Mouse (Mus musculus) monocyte, adult 5-6 weeks (primary cell): ENCODE results near the gene Tsn. TPM values are rescaled to one million over a fixed set of nuclear protein-coding genes. Genes with fewer than 3 reads are reported as not detected.

ENCODE experiments used
- total RNA-seq: library from RNA; stranded (forward); fragments of 200-1000, 200-491, 200-594 nt; gene quantifications from 3 replicates; pipeline ENCODE4 v1.2.3, GENCODE M21; 2017

Gene Tsn
- total RNA-seq, 1 experiment from 2014 or later = 41.0 TPM

Other genes with a start within 250 kb of the Tsn start
- gene Gm29106, start 135.2 kb downstream of the Tsn start, total RNA-seq = 0.29 TPM in 1 of 3 replicates, not detected in the others
- 40.1 to 43.9 TPM (median 40.5 TPM) in 3 replicates for gene Nifk, start 10.1 kb upstream of the Tsn start, total RNA-seq
- 27.5 to 66.1 TPM (median 30.9 TPM) in 3 replicates for gene Clasp1, start 77.3 kb upstream of the Tsn start, total RNA-seq